Mouse (Mus musculus): ENCODE results near the gene Bdkrb2. TPM values are rescaled to one million over a fixed set of nuclear protein-coding genes. Genes with fewer than 3 reads are reported as not detected.

The Bdkrb2 gene
- total and polyA plus RNA-seq, 3 experiments: 0.20 to 0.39 (median 0.34) TPM

GRCm38 (mm10) chr12:105583484-105583883 lies 20.5 kb downstream of the Bdkrb2 start:
- DNase-seq: no peak
- intact Hi-C loops (cut with DNase I): loop anchor here (5.0 kb wide), 1 partner anchor 36 kb away; no protein-coding TSS in a partner anchor
- Histone ChIP-seq H3K4me1 (ENCODE audit: control insufficient read depth, insufficient read depth, low read length) (peaks cover 1% of the 10 kb centered on the region; the same call in 1 of the 2 replicates), H3K9ac (ENCODE audit: low read depth, low read length) (no peak overlapping the region), H3K4me3 (no peak overlapping the region), H3K36me3 (ENCODE audit: control insufficient read depth, insufficient read depth, low read length) (no peaks in the 10 kb centered on the region), H3K27ac (no peak overlapping the region), H3K27me3 (ENCODE audit: control insufficient read depth, insufficient read depth, low read length) (no peaks in the 10 kb centered on the region), H3K79me2 (replicated peaks; ENCODE audit: control insufficient read depth, insufficient read depth, low read length) (no peaks in the 10 kb centered on the region)
- 56% methylated on average over 2 of the region's 2 CpGs for WGBS
- TF ChIP-seq CTCF (IDR thresholded peaks at IDR 0.05) (no peak), EP300 (IDR thresholded peaks at IDR 0.05; ENCODE audit: insufficient read depth, low read depth, low read length) (no peak), POLR2A (IDR thresholded peaks at IDR 0.05; ENCODE audit: insufficient read depth, low read depth, low read length) (no peak)

- H3K4me1 ChIP-seq (ENCODE audit: control insufficient read depth, insufficient read depth, low read length): peaks cover 1% of the 10 kb centered on the region; the same call in 1 of the 2 replicates
- H3K79me2 ChIP-seq (replicated peaks; ENCODE audit: control insufficient read depth, insufficient read depth, low read length): no peaks in the 10 kb centered on the region
- H3K36me3 ChIP-seq (ENCODE audit: control insufficient read depth, insufficient read depth, low read length): no peaks in the 10 kb centered on the region
- no peak overlapping the region for H3K4me3 ChIP-seq
- H3K27ac ChIP-seq: no peak overlapping the region
- no peak overlapping the region for H3K9ac ChIP-seq (ENCODE audit: low read depth, low read length)
- intact Hi-C loops (cut with DNase I): loop anchor here (1.0 to 5.0 kb wide), 2 partner anchors 38 to 87 kb away; no protein-coding TSS in a partner anchor
- no peaks in the 10 kb centered on the region for H3K27me3 ChIP-seq (ENCODE audit: control insufficient read depth, insufficient read depth, low read length)
- 13% methylated on average over 12 of the region's 12 CpGs for WGBS
- TF ChIP-seq POLR2A (IDR thresholded peaks at IDR 0.05; ENCODE audit: insufficient read depth, low read depth, low read length) (no peak), CTCF (IDR thresholded peaks at IDR 0.05) (peak; percentile 99), EP300 (IDR thresholded peaks at IDR 0.05; ENCODE audit: insufficient read depth, low read depth, low read length) (0 out of 2 replicates have a peak, but pooled peaks have one; percentile 49)
- DNase-seq: peak; percentile 73 to 79
These were observed 21.8 kb downstream of the Bdkrb2 start for GRCm38 (mm10) chr12:105584851-105585250.

DNA sequence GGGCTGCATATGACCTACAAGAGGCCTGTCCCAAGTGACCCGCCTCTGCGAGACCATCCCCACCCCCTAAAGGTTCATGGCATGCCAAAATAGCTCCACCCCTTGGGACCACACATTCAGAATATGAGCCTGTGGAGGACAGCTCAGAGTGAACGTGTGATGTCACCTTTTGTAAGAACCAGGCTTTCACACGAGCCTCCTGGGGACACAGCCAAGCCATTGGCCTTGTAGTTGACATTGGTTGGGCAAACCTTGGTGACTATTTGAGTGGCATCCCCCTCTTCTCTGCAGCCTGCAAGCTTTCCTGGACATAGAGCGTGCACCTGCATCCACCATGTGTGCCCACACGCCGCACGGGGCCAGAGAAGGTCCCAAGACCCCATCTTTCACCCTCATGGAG lies 24.5 kb downstream of the Bdkrb2 start:
- no peaks in the 10 kb centered on the region for H3K36me3 ChIP-seq (ENCODE audit: control insufficient read depth, insufficient read depth, low read length)
- no peak overlapping the region for H3K4me3 ChIP-seq
- no peak for TF ChIP-seq EP300 (IDR thresholded peaks at IDR 0.05; ENCODE audit: insufficient read depth, low read depth, low read length)
- TF ChIP-seq CTCF (IDR thresholded peaks at IDR 0.05): no peak
- TF ChIP-seq POLR2A (IDR thresholded peaks at IDR 0.05; ENCODE audit: insufficient read depth, low read depth, low read length): no peak
- intact Hi-C loops (cut with DNase I): no loop called here
- H3K27ac ChIP-seq: no peak overlapping the region
- no peaks in the 10 kb centered on the region for H3K27me3 ChIP-seq (ENCODE audit: control insufficient read depth, insufficient read depth, low read length)
- H3K4me1 ChIP-seq (ENCODE audit: control insufficient read depth, insufficient read depth, low read length): peaks cover 1% of the 10 kb centered on the region; the same call in 1 of the 2 replicates
- DNase-seq: no peak
- no peaks in the 10 kb centered on the region for H3K79me2 ChIP-seq (replicated peaks; ENCODE audit: control insufficient read depth, insufficient read depth, low read length)
- H3K9ac ChIP-seq (ENCODE audit: low read depth, low read length): no peak overlapping the region
- 81% methylated on average over 8 of the region's 8 CpGs for WGBS

DNA sequence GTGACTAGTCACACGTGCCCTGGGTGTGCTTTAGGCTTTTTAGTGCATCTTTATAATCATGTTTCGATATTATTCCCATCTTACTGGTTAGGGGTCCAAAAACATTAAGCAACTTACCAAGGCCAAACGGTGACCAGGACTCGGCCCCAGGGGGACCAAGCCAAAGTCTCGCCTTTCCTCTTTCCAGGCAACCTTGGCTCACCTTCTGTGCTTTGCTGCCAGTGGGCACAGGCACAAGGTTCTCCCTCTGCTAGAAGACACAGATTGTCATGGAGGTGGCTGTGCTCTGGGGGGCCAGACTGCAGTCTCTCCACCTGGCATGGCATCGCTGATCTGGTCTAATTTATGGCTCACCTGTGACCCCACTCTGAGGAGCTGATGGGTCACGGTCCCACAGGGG lies 27.8 kb downstream of the Bdkrb2 start:
- intact Hi-C loops (cut with DNase I): no loop called here
- WGBS: 83% methylated on average over 7 of the region's 7 CpGs
- Histone ChIP-seq H3K4me3 (no peak overlapping the region), H3K4me1 (ENCODE audit: control insufficient read depth, insufficient read depth, low read length) (no peaks in the 10 kb centered on the region), H3K79me2 (replicated peaks; ENCODE audit: control insufficient read depth, insufficient read depth, low read length) (no peaks in the 10 kb centered on the region), H3K27me3 (ENCODE audit: control insufficient read depth, insufficient read depth, low read length) (no peaks in the 10 kb centered on the region), H3K27ac (no peak overlapping the region), H3K36me3 (ENCODE audit: control insufficient read depth, insufficient read depth, low read length) (no peaks in the 10 kb centered on the region), H3K9ac (ENCODE audit: low read depth, low read length) (no peak overlapping the region)
- no peak for DNase-seq
- TF ChIP-seq CTCF (IDR thresholded peaks at IDR 0.05) (no peak), POLR2A (IDR thresholded peaks at IDR 0.05; ENCODE audit: insufficient read depth, low read depth, low read length) (no peak), EP300 (IDR thresholded peaks at IDR 0.05; ENCODE audit: insufficient read depth, low read depth, low read length) (no peak)

DNA sequence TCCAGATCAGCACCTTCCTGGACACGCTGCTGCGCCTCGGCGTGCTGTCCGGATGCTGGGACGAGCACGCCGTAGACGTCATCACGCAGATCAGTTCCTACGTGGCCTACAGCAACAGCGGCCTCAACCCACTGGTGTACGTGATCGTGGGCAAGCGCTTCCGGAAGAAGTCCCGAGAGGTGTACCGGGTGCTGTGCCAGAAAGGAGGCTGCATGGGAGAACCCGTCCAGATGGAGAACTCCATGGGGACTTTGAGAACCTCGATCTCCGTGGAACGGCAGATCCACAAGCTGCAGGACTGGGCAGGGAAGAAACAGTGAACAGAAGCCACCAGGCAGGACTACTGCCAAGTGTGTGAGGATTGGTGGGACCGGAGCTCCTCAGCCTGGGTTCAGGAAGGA lies 29.3 kb downstream of the Bdkrb2 start:
- H3K79me2 ChIP-seq (replicated peaks; ENCODE audit: control insufficient read depth, insufficient read depth, low read length): no peaks in the 10 kb centered on the region
- DNase-seq: no peak
- H3K9ac ChIP-seq (ENCODE audit: low read depth, low read length): no peak overlapping the region
- H3K4me3 ChIP-seq: no peak overlapping the region
- 93% methylated on average over 23 of the region's 23 CpGs for WGBS
- no peak overlapping the region for H3K27ac ChIP-seq
- intact Hi-C loops (cut with DNase I): no loop called here
- TF ChIP-seq EP300 (IDR thresholded peaks at IDR 0.05; ENCODE audit: insufficient read depth, low read depth, low read length) (no peak), CTCF (IDR thresholded peaks at IDR 0.05) (no peak), POLR2A (IDR thresholded peaks at IDR 0.05; ENCODE audit: insufficient read depth, low read depth, low read length) (no peak)
- H3K27me3 ChIP-seq (ENCODE audit: control insufficient read depth, insufficient read depth, low read length): no peaks in the 10 kb centered on the region
- no peaks in the 10 kb centered on the region for H3K4me1 ChIP-seq (ENCODE audit: control insufficient read depth, insufficient read depth, low read length)
- H3K36me3 ChIP-seq (ENCODE audit: control insufficient read depth, insufficient read depth, low read length): no peaks in the 10 kb centered on the region

- no peak for DNase-seq
- Histone ChIP-seq H3K79me2 (replicated peaks; ENCODE audit: control insufficient read depth, insufficient read depth, low read length) (no peaks in the 10 kb centered on the region), H3K4me1 (ENCODE audit: control insufficient read depth, insufficient read depth, low read length) (no peaks in the 10 kb centered on the region), H3K27me3 (ENCODE audit: control insufficient read depth, insufficient read depth, low read length) (no peaks in the 10 kb centered on the region), H3K9ac (ENCODE audit: low read depth, low read length) (no peak overlapping the region), H3K27ac (no peak overlapping the region), H3K4me3 (no peak overlapping the region), H3K36me3 (ENCODE audit: control insufficient read depth, insufficient read depth, low read length) (no peaks in the 10 kb centered on the region)
- no peak for TF ChIP-seq EP300 (IDR thresholded peaks at IDR 0.05; ENCODE audit: insufficient read depth, low read depth, low read length)
- no peak for TF ChIP-seq CTCF (IDR thresholded peaks at IDR 0.05)
- TF ChIP-seq POLR2A (IDR thresholded peaks at IDR 0.05; ENCODE audit: insufficient read depth, low read depth, low read length): no peak
- intact Hi-C loops (cut with DNase I): no loop called here
- WGBS: 73% methylated on average over 4 of the region's 4 CpGs
These were observed 30.4 kb downstream of the Bdkrb2 start for GRCm38 (mm10) chr12:105593471-105593870.

Data from heart, adult 2 months (tissue).